Mouse (Mus musculus): ENCODE results near the gene Osbpl5. TPM values are rescaled to one million over a fixed set of nuclear protein-coding genes. Genes with fewer than 3 reads are reported as not detected.
A peak's percentile ranks its signal among the peaks of the same experiment; 100 is the strongest.

Gene Osbpl5
- polyA plus RNA-seq, 1 experiment from 2014 or later = 1.6 TPM

GRCm38 (mm10) chr7:143706697-143707438 is 49.9 kb downstream of the Osbpl5 start:
- Histone ChIP-seq H3K36me3 (replicated peaks; ENCODE audit: insufficient read depth, low read length) (no peaks in the 10 kb centered on the region), H3K4me1 (ENCODE audit: insufficient read depth) (no peaks in the 10 kb centered on the region), H3K4me3 (ENCODE audit: low read depth, low read length) (no peak overlapping the region), H3K9ac (replicated peaks) (no peak overlapping the region), H3K27ac (ENCODE audit: low read depth) (no peak overlapping the region), H3K27me3 (ENCODE audit: insufficient read depth, low read length) (no peaks in the 10 kb centered on the region), H3K4me2 (ENCODE audit: low read depth, low read length) (no peak overlapping the region), H3K9me3 (ENCODE audit: low read length) (no peaks in the 10 kb centered on the region)
- WGBS (ENCODE audit: insufficient replicate concordance) = 37% methylated on average over 7 of the region's 7 CpGs
- peak; percentile 89 for DNase-seq
- ATAC-seq = peak; percentile 83
- peak; percentile 99 for TF ChIP-seq CTCF (IDR thresholded peaks at IDR 0.05; ENCODE audit: low read depth)
- TF ChIP-seq EP300 (IDR thresholded peaks at IDR 0.05; ENCODE audit: low read depth) = no peak

- no peaks in the 10 kb centered on the region for H3K4me1 ChIP-seq (ENCODE audit: insufficient read depth)
- H3K36me3 ChIP-seq (replicated peaks; ENCODE audit: insufficient read depth, low read length) = no peaks in the 10 kb centered on the region
- no peak overlapping the region for H3K4me2 ChIP-seq (ENCODE audit: low read depth, low read length)
- H3K4me3 ChIP-seq (ENCODE audit: low read depth, low read length) = no peak overlapping the region
- no peaks in the 10 kb centered on the region for H3K9me3 ChIP-seq (ENCODE audit: low read length)
- 57% methylated on average over 2 of the region's 2 CpGs for WGBS (ENCODE audit: insufficient replicate concordance)
- ATAC-seq (no peak), DNase-seq (peak; percentile 54)
- no peak overlapping the region for H3K9ac ChIP-seq (replicated peaks)
- H3K27ac ChIP-seq (ENCODE audit: low read depth) = no peak overlapping the region
- no peaks in the 10 kb centered on the region for H3K27me3 ChIP-seq (ENCODE audit: insufficient read depth, low read length)
- TF ChIP-seq CTCF (IDR thresholded peaks at IDR 0.05; ENCODE audit: low read depth) = peak; percentile 76
- TF ChIP-seq EP300 (IDR thresholded peaks at IDR 0.05; ENCODE audit: low read depth) = no peak
Measured at GRCm38 (mm10) chr7:143696140-143696539, 60.6 kb downstream of the Osbpl5 start.

- no peak for ATAC-seq
Measured at GRCm38 (mm10) chr7:143694550-143694949, 62.2 kb downstream of the Osbpl5 start.

GRCm38 (mm10) chr7:143692746-143693510 is 63.9 kb downstream of the Osbpl5 start:
- ATAC-seq (no peak), DNase-seq (no peak)
- Histone ChIP-seq H3K27ac (ENCODE audit: low read depth) (no peak overlapping the region), H3K4me2 (ENCODE audit: low read depth, low read length) (no peak overlapping the region), H3K9me3 (ENCODE audit: low read length) (no peaks in the 10 kb centered on the region), H3K9ac (replicated peaks) (no peak overlapping the region), H3K36me3 (replicated peaks; ENCODE audit: insufficient read depth, low read length) (no peaks in the 10 kb centered on the region), H3K4me1 (ENCODE audit: insufficient read depth) (peaks cover 5% of the 10 kb centered on the region; the same call in 1 of the 2 replicates), H3K4me3 (ENCODE audit: low read depth, low read length) (no peak overlapping the region), H3K27me3 (ENCODE audit: insufficient read depth, low read length) (no peaks in the 10 kb centered on the region)
- WGBS (ENCODE audit: insufficient replicate concordance) = 77% methylated on average over 12 of the region's 12 CpGs
- TF ChIP-seq EP300 (IDR thresholded peaks at IDR 0.05; ENCODE audit: low read depth) = no peak
- TF ChIP-seq CTCF (IDR thresholded peaks at IDR 0.05; ENCODE audit: low read depth) = no peak

More at GRCm38 (mm10) chr7:143694550-143694949, 62.2 kb downstream of the Osbpl5 start:
- no peaks in the 10 kb centered on the region for H3K27me3 ChIP-seq (ENCODE audit: insufficient read depth, low read length)
- peaks cover 4% of the 10 kb centered on the region; the same call in 1 of the 2 replicates for H3K4me1 ChIP-seq (ENCODE audit: insufficient read depth)
- DNase-seq = no peak
- H3K36me3 ChIP-seq (replicated peaks; ENCODE audit: insufficient read depth, low read length) = no peaks in the 10 kb centered on the region
- H3K4me3 ChIP-seq (ENCODE audit: low read depth, low read length) = no peak overlapping the region
- H3K27ac ChIP-seq (ENCODE audit: low read depth) = no peak overlapping the region
- no peaks in the 10 kb centered on the region for H3K9me3 ChIP-seq (ENCODE audit: low read length)
- H3K9ac ChIP-seq (replicated peaks) = no peak overlapping the region
- no peak overlapping the region for H3K4me2 ChIP-seq (ENCODE audit: low read depth, low read length)
- TF ChIP-seq CTCF (IDR thresholded peaks at IDR 0.05; ENCODE audit: low read depth) (no peak), EP300 (IDR thresholded peaks at IDR 0.05; ENCODE audit: low read depth) (no peak)
- 91% methylated on average over 7 of the region's 7 CpGs for WGBS (ENCODE audit: insufficient replicate concordance)

GRCm38 (mm10) chr7:143691909-143692308 is 64.9 kb downstream of the Osbpl5 start:
- Histone ChIP-seq H3K9me3 (ENCODE audit: low read length) (no peaks in the 10 kb centered on the region), H3K4me2 (ENCODE audit: low read depth, low read length) (no peak overlapping the region), H3K27me3 (ENCODE audit: insufficient read depth, low read length) (no peaks in the 10 kb centered on the region), H3K27ac (ENCODE audit: low read depth) (no peak overlapping the region), H3K4me1 (ENCODE audit: insufficient read depth) (peaks cover 5% of the 10 kb centered on the region; the same call in 1 of the 2 replicates), H3K9ac (replicated peaks) (no peak overlapping the region), H3K36me3 (replicated peaks; ENCODE audit: insufficient read depth, low read length) (no peaks in the 10 kb centered on the region), H3K4me3 (ENCODE audit: low read depth, low read length) (no peak overlapping the region)
- ATAC-seq (no peak), DNase-seq (no peak)
- TF ChIP-seq EP300 (IDR thresholded peaks at IDR 0.05; ENCODE audit: low read depth) = no peak
- TF ChIP-seq CTCF (IDR thresholded peaks at IDR 0.05; ENCODE audit: low read depth) = no peak
- 89% methylated on average over 4 of the region's 4 CpGs for WGBS (ENCODE audit: insufficient replicate concordance)

- H3K36me3 ChIP-seq (replicated peaks; ENCODE audit: insufficient read depth, low read length) = no peaks in the 10 kb centered on the region
Measured at GRCm38 (mm10) chr7:143691181-143691580, 65.6 kb downstream of the Osbpl5 start.

More at GRCm38 (mm10) chr7:143691181-143691580, 65.6 kb downstream of the Osbpl5 start:
- no peak overlapping the region for H3K4me3 ChIP-seq (ENCODE audit: low read depth, low read length)
- TF ChIP-seq EP300 (IDR thresholded peaks at IDR 0.05; ENCODE audit: low read depth) (no peak), CTCF (IDR thresholded peaks at IDR 0.05; ENCODE audit: low read depth) (no peak)
- peaks cover 5% of the 10 kb centered on the region; the same call in 1 of the 2 replicates for H3K4me1 ChIP-seq (ENCODE audit: insufficient read depth)
- H3K4me2 ChIP-seq (ENCODE audit: low read depth, low read length) = no peak overlapping the region
- ATAC-seq (no peak), DNase-seq (no peak)
- no peak overlapping the region for H3K9ac ChIP-seq (replicated peaks)
- H3K27me3 ChIP-seq (ENCODE audit: insufficient read depth, low read length) = no peaks in the 10 kb centered on the region
- no peaks in the 10 kb centered on the region for H3K9me3 ChIP-seq (ENCODE audit: low read length)
- H3K27ac ChIP-seq (ENCODE audit: low read depth) = no peak overlapping the region
- 79% methylated on average over 5 of the region's 5 CpGs for WGBS (ENCODE audit: insufficient replicate concordance)

Data from liver, postnatal 0 days (tissue).